Mouse (Mus musculus) myocyte (in vitro differentiated cells): Measurements from ENCODE around the gene Emsy. TPM values are rescaled to one million over a fixed set of nuclear protein-coding genes. Genes with fewer than 3 reads are reported as not detected.

ENCODE experiments used
- H3K27me3 ChIP-seq: one replicate; pipeline ENCODE4 v1.6.1; 2011; ENCODE audit not compliant: control insufficient read depth, insufficient read depth, insufficient read length
- H3K36me3 ChIP-seq: one replicate; pipeline ENCODE4 v1.6.1; 2011; ENCODE audit not compliant: control insufficient read depth, insufficient read depth
- H3K4me2 ChIP-seq: one replicate; pipeline ENCODE4 v1.6.1; 2011; ENCODE audit warnings: low read depth, control low read depth
- H3K4me3 ChIP-seq: one replicate; pipeline ENCODE4 v1.5.1; 2011; ENCODE audit warnings: mild to moderate bottlenecking, control low read depth, moderate library complexity
- H3K79me2 ChIP-seq: one replicate; pipeline ENCODE4 v1.6.1; 2011; ENCODE audit not compliant: control insufficient read depth, insufficient read depth
- H3ac ChIP-seq: one replicate; pipeline ENCODE4 v1.6.1; 2011; ENCODE audit not compliant: control insufficient read depth, insufficient read length
- CEBPB ChIP-seq: IDR thresholded peaks from 2 replicates; pipeline ENCODE4 v1.6.1; 2011; ENCODE audit warnings: mild to moderate bottlenecking, moderate library complexity; ENCODE audit not compliant: poor library complexity, insufficient read depth, severe bottlenecking
- E2F4 ChIP-seq: IDR thresholded peaks from one replicate; pipeline ENCODE4 v1.6.1; 2011; ENCODE audit warnings: mild to moderate bottlenecking, control low read depth, moderate library complexity; ENCODE audit not compliant: insufficient read depth
- MAX ChIP-seq: IDR thresholded peaks from one replicate; pipeline ENCODE4 v1.6.1; 2011; ENCODE audit warnings: low read depth, mild to moderate bottlenecking, control low read depth
- MYOD1 ChIP-seq, 3 experiments: IDR thresholded peaks; one replicate each; pipeline ENCODE4 v1.6.1; 2011; ENCODE audit warnings: control low read depth in 2 of 3, low read depth in 2 of 3, mild to moderate bottlenecking in 2 of 3, moderate library complexity in 1 of 3; ENCODE audit not compliant: insufficient read length in 2 of 3, control insufficient read depth in 1 of 3
- MYOG ChIP-seq, 3 experiments: IDR thresholded peaks; one replicate each; pipeline ENCODE4 v1.6.1; 2011; ENCODE audit warnings: control low read depth in 2 of 3, low read depth in 2 of 3, mild to moderate bottlenecking in 2 of 3; ENCODE audit not compliant: insufficient read length in 2 of 3, control insufficient read depth in 1 of 3, insufficient read depth in 1 of 3
- POLR2A ChIP-seq: IDR thresholded peaks from one replicate; pipeline ENCODE4 v1.6.1; 2011; ENCODE audit warnings: low read depth, mild to moderate bottlenecking, control low read depth, moderate library complexity; ENCODE audit not compliant: insufficient read length
- POLR2AphosphoS2 ChIP-seq: IDR thresholded peaks from one replicate; pipeline ENCODE4 v1.6.1; 2011; ENCODE audit warnings: low read depth, control low read depth; ENCODE audit not compliant: insufficient read length
- REST ChIP-seq: IDR thresholded peaks from one replicate; pipeline ENCODE4 v1.6.1; 2011; ENCODE audit warnings: mild to moderate bottlenecking, control low read depth, moderate library complexity; ENCODE audit not compliant: insufficient read depth, insufficient read length
- SRF ChIP-seq: IDR thresholded peaks from one replicate; pipeline ENCODE4 v1.6.1; 2011; ENCODE audit warnings: low read depth; ENCODE audit not compliant: control insufficient read depth, insufficient read length
- TCF12 ChIP-seq: IDR thresholded peaks from one replicate; pipeline ENCODE4 v1.6.1; 2011; ENCODE audit warnings: mild to moderate bottlenecking, control low read depth; ENCODE audit not compliant: poor library complexity, insufficient read depth, severe bottlenecking
- TCF3 ChIP-seq: IDR thresholded peaks from one replicate; pipeline ENCODE4 v1.6.1; 2011; ENCODE audit warnings: low read depth, control low read depth; ENCODE audit not compliant: insufficient read length
- USF1 ChIP-seq: IDR thresholded peaks from one replicate; pipeline ENCODE4 v1.6.1; 2011; ENCODE audit warnings: low read depth, mild to moderate bottlenecking, control low read depth, moderate library complexity
- polyA plus RNA-seq: library from polyadenylated mRNA; unstranded; fragments of >200 nt; fragmentation: generic; extraction: Trizol; gene quantifications from one replicate; pipeline ENCODE4 v1.2.1, GENCODE M21; 2012; ENCODE audit warnings: missing spikeins

Gene Emsy
- polyA plus RNA-seq, 1 experiment, result 9.1 TPM

DNA sequence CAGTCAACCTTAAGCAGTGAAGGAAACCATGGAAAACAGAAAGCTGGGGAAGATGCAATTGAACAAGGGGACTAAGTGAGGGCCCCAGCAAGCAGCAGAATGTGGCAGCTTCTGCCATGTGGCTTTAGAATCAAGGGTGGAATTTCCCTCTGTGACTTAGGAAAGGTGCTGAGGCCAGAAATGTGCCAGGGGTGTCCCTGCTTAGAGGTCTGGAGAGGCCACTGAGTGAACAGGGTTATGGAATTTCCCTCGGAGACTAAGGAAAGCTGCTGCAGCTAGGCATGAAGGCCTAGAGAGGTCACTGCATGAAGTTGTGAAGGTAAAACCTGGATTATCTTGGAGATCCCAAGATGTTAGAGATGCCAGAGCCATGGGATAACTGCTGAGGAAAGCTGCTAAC is 33.5 kb upstream of the Emsy start:
- TF ChIP-seq E2F4 (no peak), MYOD1 (IDR thresholded peaks at IDR 0.05; ENCODE audit: control insufficient read depth in 1 of 3, insufficient read length in 2 of 3, low read depth in 2 of 3) (no peak), MYOG (IDR thresholded peaks at IDR 0.05; ENCODE audit: control insufficient read depth in 1 of 3, insufficient read depth in 1 of 3, insufficient read length in 2 of 3, low read depth in 2 of 3) (no peak), SRF (no peak), TCF12 (no peak), MAX (no peak), TCF3 (no peak), POLR2A (no peak), REST (no peak)
- no peak overlapping the region for H3K4me3 ChIP-seq
- no peak overlapping the region for H3K4me2 ChIP-seq
- H3K27me3 ChIP-seq, result no peaks in the 10 kb centered on the region
- no peaks in the 10 kb centered on the region for H3K79me2 ChIP-seq
- no peaks in the 10 kb centered on the region for H3K36me3 ChIP-seq
- H3ac ChIP-seq, result no peak overlapping the region

DNA sequence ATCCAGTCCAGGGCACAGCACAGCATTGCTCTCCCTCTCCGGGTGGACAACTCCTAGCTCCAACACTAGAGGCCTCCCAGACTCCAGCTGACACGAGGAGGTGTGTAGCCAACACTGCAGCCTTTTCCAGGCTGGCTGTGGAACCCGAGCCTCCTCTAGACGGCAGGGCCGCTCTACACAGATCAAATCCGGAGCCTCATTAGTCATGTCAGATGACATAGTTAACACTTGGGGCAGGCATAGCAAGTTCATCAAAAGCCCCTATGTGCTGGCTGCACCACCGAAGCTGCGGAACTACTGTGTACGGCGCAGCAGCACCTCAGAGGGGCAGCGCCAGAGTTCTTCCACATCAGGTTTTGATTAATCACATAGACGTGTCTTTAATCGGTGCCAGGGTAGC is 29.3 kb upstream of the Emsy start:
- no peak overlapping the region for H3K4me2 ChIP-seq
- H3K79me2 ChIP-seq, result no peaks in the 10 kb centered on the region
- no peak overlapping the region for H3K4me3 ChIP-seq

DNA sequence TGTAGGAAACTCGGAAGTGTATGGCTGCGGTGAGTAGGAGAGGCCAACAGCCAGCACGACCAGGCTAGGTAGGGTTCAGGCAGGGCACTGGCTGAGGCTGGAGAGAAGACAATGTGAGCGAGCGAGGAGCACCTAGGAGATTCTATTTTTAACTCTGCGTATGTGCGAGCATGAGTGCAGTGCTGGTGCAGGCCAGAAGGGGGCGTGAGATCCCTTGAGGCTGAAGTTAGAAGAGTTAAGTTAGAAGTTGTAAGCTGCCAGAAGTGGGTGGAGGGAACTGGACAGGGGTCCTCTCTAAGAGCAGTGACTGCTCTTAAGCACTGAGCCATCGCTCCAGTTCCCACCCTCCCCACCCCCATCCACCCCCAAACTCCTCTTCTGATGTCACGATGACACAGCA is 26.2 kb upstream of the Emsy start:
- TF ChIP-seq E2F4 (no peak), REST (no peak), CEBPB (no peak), POLR2A (no peak)
- Histone ChIP-seq H3K4me2 (no peak overlapping the region), H3K4me3 (no peak overlapping the region), H3K79me2 (no peaks in the 10 kb centered on the region), H3ac (no peak overlapping the region), H3K36me3 (no peaks in the 10 kb centered on the region), H3K27me3 (no peaks in the 10 kb centered on the region)

More for the DNA sequence above, 29.3 kb upstream of the Emsy start:
- Histone ChIP-seq H3K36me3 (no peaks in the 10 kb centered on the region), H3ac (no peak overlapping the region), H3K27me3 (no peaks in the 10 kb centered on the region)
- TF ChIP-seq SRF, result no peak
- no peak for TF ChIP-seq MYOG (IDR thresholded peaks at IDR 0.05; ENCODE audit: control insufficient read depth in 1 of 3, insufficient read depth in 1 of 3, insufficient read length in 2 of 3, low read depth in 2 of 3)
- TF ChIP-seq MAX, result no peak
- no peak for TF ChIP-seq E2F4
- no peak for TF ChIP-seq REST
- no peak for TF ChIP-seq TCF12
- no peak for TF ChIP-seq POLR2A
- no peak for TF ChIP-seq TCF3
- no peak for TF ChIP-seq POLR2AphosphoS2
- TF ChIP-seq USF1, result no peak
- TF ChIP-seq MYOD1 (IDR thresholded peaks at IDR 0.05; ENCODE audit: control insufficient read depth in 1 of 3, insufficient read length in 2 of 3, low read depth in 2 of 3), result no peak
- TF ChIP-seq CEBPB, result no peak

DNA sequence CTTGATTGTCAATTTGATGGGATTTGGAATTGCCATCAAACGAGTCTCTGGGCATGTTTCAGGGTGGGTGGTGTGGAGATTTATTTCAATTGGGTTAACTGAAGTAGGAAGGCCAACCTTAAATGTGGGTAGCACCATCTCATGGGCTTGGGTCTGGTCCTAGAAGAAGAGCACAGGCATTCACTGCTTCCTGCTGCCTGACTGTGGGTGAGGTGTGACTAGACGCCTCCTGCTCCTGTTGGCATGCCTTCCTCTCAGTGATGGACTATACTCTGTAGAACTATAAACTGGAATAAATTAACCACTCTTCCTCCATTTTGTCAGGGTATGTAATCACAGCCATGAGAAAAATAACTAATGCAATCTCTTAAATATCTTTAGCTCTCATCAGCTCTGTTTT is 24.1 kb upstream of the Emsy start:
- Histone ChIP-seq H3ac (no peak overlapping the region), H3K36me3 (no peaks in the 10 kb centered on the region), H3K27me3 (no peaks in the 10 kb centered on the region), H3K4me3 (no peak overlapping the region), H3K79me2 (no peaks in the 10 kb centered on the region), H3K4me2 (no peak overlapping the region)
- TF ChIP-seq CEBPB, result no peak

DNA sequence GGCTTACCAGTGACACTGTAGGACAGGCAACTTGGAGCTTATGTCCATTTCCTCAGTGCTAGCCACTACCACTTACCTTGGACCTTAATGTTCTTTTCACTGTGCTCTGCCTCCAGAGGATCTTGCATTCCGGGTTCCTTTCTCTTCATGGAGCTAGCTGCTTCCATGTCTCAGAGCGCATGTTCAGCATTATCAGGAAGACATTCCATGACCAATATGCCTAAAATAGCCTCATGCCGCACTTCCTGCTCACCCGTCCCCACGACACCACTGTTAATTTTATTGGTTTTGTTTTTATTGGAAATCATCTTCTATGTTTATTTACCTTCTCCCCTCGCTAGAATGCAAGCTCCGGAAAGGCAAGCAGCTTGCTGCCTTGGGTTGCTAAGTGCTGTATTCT is 21.9 kb upstream of the Emsy start:
- no peak for TF ChIP-seq TCF3
- TF ChIP-seq MYOD1 (IDR thresholded peaks at IDR 0.05; ENCODE audit: control insufficient read depth in 1 of 3, insufficient read length in 2 of 3, low read depth in 2 of 3), result no peak
- no peak for TF ChIP-seq POLR2A
- no peak for TF ChIP-seq SRF
- no peak for TF ChIP-seq POLR2AphosphoS2
- no peak for TF ChIP-seq E2F4
- no peak for TF ChIP-seq CEBPB
- no peak for TF ChIP-seq REST
- no peak for TF ChIP-seq USF1
- no peak for TF ChIP-seq TCF12
- TF ChIP-seq MYOG (IDR thresholded peaks at IDR 0.05; ENCODE audit: control insufficient read depth in 1 of 3, insufficient read depth in 1 of 3, insufficient read length in 2 of 3, low read depth in 2 of 3), result no peak
- TF ChIP-seq MAX, result no peak
- Histone ChIP-seq H3K27me3 (no peaks in the 10 kb centered on the region), H3K79me2 (no peaks in the 10 kb centered on the region), H3ac (no peak overlapping the region), H3K36me3 (no peaks in the 10 kb centered on the region), H3K4me2 (no peak overlapping the region), H3K4me3 (no peak overlapping the region)
